Mouse (Mus musculus): ENCODE data around the gene Jph2.

Gene Jph2

DNA sequence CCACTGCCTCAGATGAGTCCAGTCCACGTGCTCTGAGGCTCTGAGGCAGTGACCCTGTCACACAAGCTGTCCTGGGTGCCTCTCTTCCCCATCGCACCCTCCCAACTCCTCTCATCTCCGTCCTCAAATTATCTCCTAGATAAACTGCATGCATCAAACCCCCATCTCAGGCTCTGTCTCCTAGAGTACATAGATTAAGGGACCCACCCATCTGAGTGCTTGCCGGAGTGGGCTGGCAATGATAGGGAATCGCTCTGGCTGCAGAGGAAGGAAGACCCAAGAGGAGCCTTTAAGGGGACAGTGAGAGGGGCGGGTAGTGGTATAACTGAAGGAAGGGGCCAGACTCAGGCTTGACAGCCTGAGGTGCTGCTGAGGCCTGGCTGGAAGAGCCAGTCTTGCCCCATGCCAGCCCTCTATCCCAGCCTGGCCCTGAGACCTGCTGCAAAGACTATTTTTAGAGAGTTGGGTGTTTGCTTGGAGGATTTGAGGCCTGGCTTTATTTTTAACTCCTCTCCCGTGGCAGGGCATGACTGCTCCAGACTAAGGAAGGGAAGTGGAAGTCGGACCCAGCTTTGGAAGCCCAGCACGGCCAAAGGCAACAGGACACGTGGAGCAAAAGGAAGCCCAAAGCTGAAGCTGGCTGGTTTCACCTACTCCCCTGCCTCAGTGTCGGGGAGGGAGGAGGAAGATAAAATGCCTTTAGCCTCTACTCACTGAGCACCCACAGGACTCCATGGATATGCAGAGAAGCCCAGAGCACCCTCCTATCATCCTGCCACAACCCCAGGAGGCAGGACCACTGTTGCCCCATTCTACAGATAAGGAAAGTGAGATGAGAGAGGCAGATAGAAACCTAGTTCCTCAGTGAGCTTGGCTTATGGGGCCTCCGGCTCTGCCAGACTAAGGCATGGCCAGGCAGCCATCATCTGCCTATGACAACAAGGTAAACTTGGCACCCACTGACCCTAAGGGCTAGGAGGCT, 34.6 kb downstream of the Jph2 start:
- DNase-seq (ENCODE audit: low read depth in 2 of 2, low spot score in 2 of 2), result no peak

- DNase-seq (ENCODE audit: low read depth in 2 of 2, low spot score in 2 of 2), result no peak
These were observed 36.8 kb downstream of the Jph2 start for GRCm38 (mm10) chr2:163360858-163361623.

DNA sequence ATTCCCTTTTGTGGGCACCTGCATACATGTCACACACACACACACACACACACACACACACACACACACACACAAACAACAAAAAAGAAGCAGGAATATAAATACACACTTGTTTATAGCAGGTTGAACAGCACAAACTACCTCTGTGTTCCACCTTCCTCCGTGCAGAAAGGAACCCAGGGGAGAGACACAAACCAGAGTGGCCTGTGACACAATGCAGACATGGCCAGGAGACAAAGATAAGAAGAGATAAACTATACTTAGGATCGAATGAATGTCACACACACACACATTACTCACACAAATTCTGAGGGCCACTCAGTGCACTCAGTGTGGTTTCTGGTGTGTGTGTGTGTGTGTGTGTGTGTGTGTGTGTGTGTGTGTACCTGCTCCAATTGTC, 38.5 kb downstream of the Jph2 start:
- DNase-seq (ENCODE audit: low read depth in 2 of 2, low spot score in 2 of 2), result no peak

- DNase-seq (ENCODE audit: low read depth in 2 of 2, low spot score in 2 of 2), result no peak
These were observed 39.1 kb downstream of the Jph2 start for GRCm38 (mm10) chr2:163358662-163359061.

GRCm38 (mm10) chr2:163356113-163356840, 41.5 kb downstream of the Jph2 start:
- DNase-seq (ENCODE audit: low read depth in 2 of 2, low spot score in 2 of 2), result no peak

GRCm38 (mm10) chr2:163355666-163356065, 42.1 kb downstream of the Jph2 start:
- DNase-seq (ENCODE audit: low read depth in 2 of 2, low spot score in 2 of 2), result no peak

GRCm38 (mm10) chr2:163353731-163354130, 44.1 kb downstream of the Jph2 start:
- no peak for DNase-seq (ENCODE audit: low read depth in 2 of 2, low spot score in 2 of 2)

DNA sequence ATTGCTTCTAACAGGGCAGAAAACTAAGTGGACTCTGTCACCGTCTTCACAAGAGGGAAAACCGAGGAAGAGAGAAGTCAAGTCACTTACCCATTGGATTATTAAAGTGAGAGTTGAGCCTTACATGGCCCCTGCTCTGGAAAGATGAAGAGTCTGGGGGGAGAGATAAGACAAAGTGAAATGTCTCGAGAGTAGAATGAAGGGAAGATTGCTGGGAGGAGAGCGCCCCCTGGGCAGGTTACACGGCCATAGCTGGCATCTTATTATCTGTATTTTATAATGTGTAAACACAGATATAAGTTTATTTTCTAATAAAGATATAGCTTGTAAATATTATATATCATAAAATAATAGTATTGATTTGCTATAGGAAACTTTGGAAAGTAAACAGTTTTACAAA, 47.4 kb downstream of the Jph2 start:
- DNase-seq (ENCODE audit: low read depth in 2 of 2, low spot score in 2 of 2), result no peak

DNA sequence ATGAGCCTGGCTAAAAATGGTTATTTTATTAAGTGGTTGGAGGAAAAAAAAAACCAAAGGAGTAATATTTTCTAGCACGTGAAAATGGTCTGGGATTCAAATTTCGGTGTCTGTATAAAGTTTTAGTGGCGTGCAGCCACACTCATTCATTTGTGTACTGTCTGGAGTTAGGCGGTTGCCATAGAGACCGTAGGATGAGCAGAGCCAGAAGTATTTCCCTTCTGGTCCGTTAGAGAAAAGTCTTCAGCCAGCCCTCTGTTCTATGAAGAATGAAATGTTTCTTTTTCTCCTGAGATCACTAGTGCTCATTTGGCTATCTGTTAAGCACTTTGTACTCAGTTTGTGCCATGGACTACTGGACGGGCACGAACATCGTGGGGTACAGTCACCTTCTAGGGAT, 48.4 kb downstream of the Jph2 start:
- no peak for DNase-seq (ENCODE audit: low read depth in 2 of 2, low spot score in 2 of 2)

- no peak for DNase-seq (ENCODE audit: low read depth in 2 of 2, low spot score in 2 of 2)
These were observed 49.1 kb downstream of the Jph2 start for GRCm38 (mm10) chr2:163348677-163349076.

GRCm38 (mm10) chr2:163347517-163348184, 50.1 kb downstream of the Jph2 start:
- DNase-seq (ENCODE audit: low read depth in 2 of 2, low spot score in 2 of 2), result no peak

DNA sequence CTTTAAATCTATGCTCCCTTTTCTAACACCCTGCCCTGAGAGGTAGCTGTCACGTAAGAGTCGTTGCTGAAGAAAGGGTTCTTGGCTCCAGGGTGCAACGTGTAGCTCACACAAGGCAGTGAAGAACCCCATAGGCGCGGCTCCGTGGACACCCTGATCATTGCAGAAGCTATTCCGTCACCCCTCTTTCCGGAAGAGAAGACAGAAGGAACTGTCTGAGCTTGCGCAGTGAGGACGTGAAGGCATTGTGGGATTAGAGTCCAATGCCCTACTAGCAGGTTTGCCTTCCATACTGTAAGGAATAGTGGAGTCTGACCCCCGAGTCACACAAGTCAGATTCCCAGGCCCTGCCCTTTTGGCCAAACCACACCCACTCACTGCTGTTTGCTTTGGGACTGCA, 51.3 kb downstream of the Jph2 start:
- no peak for DNase-seq (ENCODE audit: low read depth in 2 of 2, low spot score in 2 of 2)

DNA sequence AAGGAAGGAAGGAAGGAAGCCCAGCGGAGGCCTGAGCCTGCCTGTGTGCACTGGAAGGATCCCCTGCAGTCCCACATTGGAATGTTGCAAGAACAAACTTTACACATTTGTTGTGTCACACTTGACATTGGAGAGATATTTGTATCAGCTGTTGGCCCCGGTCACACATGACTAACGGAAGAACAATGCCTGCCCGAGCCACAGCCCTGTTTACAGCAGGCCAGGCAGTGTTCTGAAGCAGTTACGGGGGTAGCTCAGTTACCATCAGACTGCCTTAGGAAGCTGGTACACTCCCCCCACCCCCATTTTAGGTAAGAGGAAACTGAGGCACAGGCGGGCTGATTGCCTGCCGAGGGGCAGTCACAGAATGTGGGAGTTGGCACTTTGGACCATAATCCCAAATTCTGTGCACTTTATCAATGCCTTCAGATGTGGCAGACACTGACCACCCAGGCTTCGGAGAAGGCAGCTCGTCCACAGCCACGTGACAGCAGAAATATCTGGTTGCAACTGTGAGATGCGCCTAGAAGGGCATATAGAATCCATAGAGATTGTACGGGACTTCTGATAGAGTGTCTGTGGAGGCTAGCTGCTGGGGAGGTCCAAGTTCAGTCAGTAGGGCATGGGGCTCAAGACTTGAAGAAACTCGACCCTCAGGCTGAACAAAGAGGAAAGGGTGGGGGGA, 52.7 kb downstream of the Jph2 start:
- DNase-seq (ENCODE audit: low read depth in 2 of 2, low spot score in 2 of 2), result no peak

DNA sequence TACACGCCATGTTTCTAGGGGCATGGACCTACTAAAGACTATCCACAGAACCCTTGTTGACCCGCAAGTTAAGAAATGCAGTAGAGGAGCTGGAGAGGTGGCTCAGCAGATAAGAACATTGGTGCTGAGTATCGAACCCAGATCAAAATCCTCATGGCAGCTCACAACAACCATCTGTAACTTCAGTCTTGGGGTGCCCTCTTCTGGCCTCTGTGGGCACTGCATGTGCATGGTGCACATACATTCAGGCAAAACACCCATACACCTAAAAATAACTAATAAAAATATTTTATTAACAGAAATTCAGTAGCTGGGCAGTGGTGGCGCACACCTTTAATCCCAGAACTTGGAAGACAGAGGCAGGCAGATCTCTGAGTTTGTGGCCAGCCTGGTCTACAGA, 54.1 kb downstream of the Jph2 start:
- peak in 1 of 2 experiments; percentile 15 for DNase-seq (ENCODE audit: low read depth in 2 of 2, low spot score in 2 of 2)

DNA sequence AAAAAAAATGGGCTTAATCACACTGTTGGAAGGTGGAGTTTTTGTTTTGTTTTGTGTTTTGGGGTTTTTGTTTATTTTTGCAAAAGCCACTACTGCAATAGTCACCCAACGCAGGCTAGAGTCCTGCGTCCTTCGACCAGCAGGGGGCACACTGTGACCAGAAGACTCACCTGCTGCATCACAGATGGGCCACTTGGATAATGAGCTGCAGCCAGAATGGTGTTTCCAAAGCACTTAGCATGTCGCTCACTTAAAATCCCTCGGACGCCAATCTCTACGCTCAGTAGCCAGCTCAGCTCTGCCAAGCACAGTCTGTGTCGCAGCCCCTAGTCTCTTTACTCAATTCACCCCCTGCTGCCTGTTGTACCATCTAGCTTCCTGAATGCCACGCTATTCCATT, 57.5 kb downstream of the Jph2 start:
- no peak for DNase-seq (ENCODE audit: low read depth in 2 of 2, low spot score in 2 of 2)

DNA sequence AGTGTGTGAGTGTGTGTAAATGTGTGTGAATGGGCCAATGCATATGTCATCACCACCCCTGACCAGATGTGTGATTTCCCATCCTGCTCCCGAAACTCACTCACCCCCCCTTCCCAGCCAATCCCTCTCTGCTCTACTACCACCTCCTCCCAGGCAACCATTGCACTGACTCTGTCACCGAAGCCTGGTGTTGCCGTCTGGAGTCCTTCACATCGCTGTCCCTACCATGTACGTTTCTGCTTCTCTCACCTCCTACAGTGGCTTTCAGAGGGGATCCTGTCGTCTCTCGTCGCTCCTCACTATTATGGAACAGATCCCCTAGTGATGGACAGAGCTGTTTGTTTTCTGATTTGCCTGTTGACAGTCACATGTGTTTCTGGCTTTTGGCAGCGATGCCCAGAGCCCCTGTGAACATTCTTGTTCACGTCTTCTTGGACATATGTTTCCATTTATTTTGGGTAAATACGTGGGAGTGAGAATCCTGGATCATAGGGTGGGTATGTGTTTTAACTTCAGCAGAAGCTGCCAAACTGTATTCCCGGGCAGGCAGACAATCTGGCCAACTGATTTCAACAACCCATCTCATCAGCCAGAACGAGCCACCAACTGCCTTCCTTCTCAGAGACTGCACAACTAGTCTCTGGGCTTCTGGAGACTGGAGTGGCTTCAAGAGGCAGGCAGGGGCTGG, 65.3 kb downstream of the Jph2 start:
- no peak for DNase-seq (ENCODE audit: low read depth in 2 of 2, low spot score in 2 of 2)

GRCm38 (mm10) chr2:163331423-163331822, 66.4 kb downstream of the Jph2 start:
- DNase-seq (ENCODE audit: low read depth in 2 of 2, low spot score in 2 of 2), result no peak

GRCm38 (mm10) chr2:163330742-163331141, 67.1 kb downstream of the Jph2 start:
- peak; percentile 30 to 36 for DNase-seq (ENCODE audit: low read depth in 2 of 2, low spot score in 2 of 2)

- DNase-seq (ENCODE audit: low read depth in 2 of 2, low spot score in 2 of 2), result no peak
These were observed 74.6 kb downstream of the Jph2 start for GRCm38 (mm10) chr2:163323163-163323562.

- no peak for DNase-seq (ENCODE audit: low read depth in 2 of 2, low spot score in 2 of 2)
These were observed 79.0 kb downstream of the Jph2 start for GRCm38 (mm10) chr2:163318777-163319176.
